Mouse (Mus musculus) thymus, adult 18-20 months (tissue): ENCODE measurements around the gene Rpl12.

Source experiments
- DNase-seq, 2 experiments: peaks; one replicate each; pipeline ENCODE4 v3.0.0; 2022; ENCODE audit warnings: mixed read lengths in 2 of 2

Rpl12 gene

DNA sequence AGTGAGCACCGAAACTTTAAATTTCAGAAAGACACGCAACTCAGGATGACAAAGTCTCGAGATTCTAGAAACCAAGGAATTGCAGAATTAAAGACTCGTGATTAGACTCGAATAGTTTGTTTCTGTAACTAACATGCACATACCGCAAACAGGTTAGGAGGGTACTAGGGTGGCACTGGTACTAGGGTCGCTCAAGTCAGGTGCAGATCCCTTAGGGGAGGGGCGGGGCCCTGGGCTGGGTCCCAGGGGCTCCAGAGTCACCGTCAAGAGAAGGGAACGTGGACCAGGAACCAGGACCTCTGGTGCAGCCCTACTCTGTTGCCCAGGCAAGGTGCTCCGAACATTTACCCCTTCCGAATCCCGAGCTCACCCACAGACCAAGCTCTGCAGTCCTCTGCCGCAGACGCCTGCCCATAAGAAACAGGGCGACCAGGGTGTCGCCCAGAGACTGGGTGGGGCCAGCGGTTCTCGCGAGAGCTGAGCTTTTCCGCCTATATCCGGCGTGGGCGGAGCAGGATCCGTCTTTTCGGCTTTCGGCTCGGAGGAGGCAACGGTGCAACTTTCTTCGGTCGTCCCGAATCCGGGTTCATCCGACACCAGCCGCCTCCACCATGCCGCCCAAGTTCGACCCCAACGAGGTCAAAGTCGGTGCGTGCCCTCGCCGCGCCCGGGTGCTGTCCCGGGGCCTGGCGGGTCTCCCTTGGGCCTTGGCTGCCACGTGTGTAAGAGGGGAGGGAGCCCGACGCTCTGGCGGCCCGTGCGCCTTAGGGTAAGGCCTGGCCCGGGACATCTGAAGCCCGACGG is at the start of gene Rpl12, which contains the start of gene Lrsam1:
Gene Rpl12, plus strand, starts transcription at position 368 of the 804 bp plus-strand sequence.
Gene Lrsam1, minus strand, starts transcription at position 423 of the 804 bp plus-strand sequence.
- peak; percentile 89 to 93 for DNase-seq

DNA sequence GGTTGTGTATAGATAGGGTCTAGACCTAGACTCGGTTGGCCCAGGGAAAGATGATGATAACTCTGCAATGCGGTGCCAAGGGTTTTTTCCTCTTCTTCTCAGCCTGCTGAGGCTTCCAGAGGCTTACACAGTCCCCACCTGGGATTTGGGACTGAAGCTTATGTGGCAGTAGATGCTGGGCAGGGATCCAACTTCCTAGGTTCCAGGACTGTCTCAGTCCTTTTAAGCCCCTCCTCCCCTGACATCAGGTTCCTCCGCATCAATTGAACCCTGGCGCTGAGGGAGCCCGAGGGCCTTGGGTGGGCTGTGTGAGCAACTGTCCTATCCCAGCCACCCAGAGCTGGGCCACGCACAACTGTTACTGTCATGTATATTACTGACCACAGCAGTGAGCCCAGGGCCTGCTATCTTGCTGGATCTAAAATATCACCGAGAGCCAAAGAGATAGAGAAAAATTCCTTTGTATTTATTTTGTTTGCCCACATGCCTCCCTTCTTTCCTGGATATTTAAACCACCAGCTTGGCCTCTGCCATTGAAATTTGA is 49.6 kb upstream of the Rpl12 start:
- no peak for DNase-seq

DNA sequence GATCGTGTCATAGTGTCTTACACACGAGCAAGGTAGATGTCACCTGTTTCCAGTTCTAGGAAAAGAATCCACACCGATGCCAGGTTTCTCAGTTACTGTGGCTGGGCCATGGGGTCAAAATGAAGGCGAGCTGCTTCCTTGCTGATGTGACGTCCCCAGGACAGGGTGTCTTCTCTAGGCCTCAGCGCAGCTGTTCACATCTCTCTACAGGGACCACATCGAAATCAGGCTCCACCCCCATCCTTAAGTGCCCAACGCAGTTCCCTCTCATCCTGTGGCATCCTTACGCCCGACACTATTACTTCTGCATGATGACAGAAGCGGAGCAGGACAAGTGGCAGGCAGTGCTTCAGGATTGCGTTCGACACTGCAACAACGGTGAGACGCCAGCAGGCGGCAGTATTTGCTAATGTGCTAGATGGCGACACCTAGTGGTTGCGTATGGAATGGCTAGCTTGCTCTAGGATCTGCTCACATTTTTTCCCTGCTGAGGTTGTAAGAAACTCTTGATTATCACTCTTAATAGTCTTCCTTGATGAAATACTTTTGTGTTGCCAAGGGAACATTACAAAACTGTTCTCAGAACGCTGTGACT is 49.1 kb upstream of the Rpl12 start:
- DNase-seq = peak; percentile 32 to 47

DNA sequence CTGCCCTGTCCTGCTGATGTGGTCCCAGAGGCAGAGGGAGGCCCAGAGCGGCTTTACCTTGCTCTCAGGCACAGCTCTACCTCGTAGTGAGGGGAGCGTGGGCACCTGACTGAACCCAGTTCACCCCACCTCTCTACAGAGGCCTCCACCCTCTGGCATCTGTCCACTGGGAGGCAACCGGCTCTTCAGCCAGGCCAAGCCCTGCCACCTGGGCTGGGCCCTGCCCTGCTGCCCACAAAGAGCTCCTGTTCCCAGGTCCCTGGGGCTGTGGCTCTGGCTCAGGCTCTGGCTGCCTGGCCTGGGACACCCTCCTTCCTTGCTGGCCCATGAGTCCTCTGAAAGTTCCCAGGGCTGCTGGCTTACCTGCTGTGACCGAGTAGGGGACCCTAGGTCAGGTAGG is 47.0 kb upstream of the Rpl12 start:
- DNase-seq = no peak

DNA sequence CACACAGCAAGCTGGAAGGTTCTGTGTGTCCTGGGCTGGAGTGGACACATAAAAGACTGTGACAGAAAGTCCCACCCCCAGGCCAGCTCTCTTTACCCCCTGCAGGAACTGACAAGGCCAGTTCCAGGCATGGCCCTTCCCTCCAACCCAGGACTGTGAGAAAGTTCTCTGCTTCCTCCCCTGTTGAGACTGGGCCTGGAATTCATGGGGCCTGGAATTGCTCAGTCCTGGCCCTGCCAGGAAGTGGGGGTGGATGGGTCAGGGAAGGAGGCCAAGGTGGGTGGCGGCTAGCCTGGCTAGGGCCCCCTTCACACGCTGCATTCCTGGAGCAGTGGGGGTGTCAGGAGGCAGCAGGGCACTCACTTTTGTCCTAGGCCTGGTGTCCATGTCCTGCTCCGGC is 46.5 kb upstream of the Rpl12 start:
- DNase-seq = no peak

DNA sequence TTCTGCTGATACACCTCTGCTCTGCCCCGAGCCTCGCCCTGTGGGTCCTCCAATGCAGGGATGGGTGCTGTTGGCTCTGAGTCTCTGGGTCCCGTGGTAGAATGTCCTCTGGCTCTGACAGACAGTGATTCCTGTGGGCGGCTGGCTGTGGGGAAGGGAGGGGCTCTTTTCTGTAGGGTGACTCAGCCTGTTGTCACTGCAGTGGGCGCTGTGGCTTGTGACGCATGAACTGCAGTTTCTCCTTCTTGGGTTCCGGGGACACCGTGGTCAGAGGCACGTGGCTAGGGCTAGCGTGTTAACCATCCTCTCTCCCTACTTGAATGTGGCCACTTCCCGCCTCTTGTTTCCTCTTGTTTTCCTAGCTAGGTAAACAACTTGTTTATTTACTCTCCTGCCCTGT is 43.8 kb upstream of the Rpl12 start:
- DNase-seq = no peak

DNA sequence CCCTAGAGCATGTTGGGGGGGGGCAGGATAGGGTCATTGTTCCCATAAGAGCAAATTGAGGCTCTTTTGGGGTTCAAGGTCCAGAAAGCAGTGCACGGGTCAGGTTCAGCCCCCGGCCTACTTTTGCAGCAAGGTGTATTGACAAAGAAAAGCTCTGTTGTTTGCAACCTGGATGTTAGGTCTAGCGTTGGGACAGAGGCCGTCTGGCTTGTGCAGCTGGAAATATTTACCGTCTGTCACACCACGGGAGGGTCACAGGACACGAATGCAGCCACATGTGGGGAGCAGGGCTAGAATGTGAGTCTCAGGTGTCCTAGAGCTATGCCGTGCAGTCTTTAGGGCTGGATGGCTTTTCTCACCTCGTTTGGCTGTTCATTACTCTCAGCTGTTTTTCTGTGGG is 43.0 kb upstream of the Rpl12 start:
- DNase-seq = no peak

DNA sequence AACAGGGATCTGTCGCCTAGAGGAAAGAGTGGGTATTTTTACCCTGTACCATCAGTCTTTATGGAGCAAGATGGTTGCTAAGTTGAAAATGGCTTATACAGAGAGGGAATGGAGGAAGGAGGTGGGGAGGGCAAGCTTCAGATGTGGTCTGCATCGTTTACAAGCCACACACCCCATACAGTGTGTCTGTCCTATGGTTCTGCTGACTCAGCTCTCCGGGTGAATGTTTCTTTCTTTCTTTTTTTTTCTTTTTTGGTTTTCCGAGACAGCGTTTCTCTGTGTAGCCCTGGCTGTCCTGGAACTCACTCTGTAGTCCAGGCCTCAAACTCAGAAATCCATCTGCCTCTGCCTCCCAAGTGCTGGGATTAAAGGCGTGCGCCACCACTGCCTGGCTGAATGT is 40.1 kb upstream of the Rpl12 start:
- DNase-seq = no peak

DNA sequence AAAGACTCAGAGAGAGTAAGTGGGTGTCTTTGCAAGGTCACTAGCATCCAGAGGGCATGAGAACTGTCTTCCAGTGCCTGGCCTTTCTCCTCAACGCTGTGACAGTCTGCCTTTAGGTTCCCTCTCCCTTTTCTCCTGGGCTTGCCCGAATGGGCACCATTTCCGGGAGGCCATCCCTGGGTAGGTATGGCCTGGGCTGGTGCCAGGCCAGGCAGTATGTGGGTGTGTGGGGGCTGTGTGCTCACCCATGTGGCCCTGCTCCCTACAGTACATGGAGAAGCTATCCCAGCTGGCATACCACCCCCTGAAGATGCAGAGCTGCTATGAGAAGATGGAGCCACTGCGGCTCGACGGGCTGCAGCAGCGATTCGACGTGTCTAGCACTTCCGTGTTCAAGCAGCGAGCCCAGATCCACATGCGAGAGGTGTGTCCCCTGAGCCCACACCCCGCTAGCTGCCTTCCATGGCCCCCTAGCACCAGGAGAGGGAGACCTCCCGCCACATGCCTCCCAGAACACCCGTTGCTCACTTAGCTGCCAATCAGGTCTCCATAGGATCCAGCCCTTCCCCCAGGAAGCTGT is 39.5 kb upstream of the Rpl12 start:
- DNase-seq = no peak

DNA sequence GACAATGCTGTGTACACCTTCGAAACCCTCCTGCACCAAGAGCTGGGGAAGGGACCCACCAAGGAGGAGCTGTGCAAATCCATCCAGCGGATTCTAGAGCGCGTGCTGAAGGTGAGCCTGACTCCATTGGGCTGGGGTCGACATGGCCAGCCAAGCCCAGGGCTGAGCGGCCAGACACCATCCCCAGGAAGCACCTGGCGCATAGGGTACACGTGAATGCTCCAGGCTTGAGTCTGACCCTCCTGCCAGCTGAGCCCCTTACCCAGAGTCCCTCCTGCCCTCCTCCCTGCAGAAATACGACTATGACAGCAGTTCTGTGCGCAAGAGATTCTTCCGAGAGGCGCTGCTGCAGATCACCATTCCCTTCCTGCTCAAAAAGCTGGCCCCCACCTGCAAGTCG is 38.8 kb upstream of the Rpl12 start:
- DNase-seq = no peak

DNA sequence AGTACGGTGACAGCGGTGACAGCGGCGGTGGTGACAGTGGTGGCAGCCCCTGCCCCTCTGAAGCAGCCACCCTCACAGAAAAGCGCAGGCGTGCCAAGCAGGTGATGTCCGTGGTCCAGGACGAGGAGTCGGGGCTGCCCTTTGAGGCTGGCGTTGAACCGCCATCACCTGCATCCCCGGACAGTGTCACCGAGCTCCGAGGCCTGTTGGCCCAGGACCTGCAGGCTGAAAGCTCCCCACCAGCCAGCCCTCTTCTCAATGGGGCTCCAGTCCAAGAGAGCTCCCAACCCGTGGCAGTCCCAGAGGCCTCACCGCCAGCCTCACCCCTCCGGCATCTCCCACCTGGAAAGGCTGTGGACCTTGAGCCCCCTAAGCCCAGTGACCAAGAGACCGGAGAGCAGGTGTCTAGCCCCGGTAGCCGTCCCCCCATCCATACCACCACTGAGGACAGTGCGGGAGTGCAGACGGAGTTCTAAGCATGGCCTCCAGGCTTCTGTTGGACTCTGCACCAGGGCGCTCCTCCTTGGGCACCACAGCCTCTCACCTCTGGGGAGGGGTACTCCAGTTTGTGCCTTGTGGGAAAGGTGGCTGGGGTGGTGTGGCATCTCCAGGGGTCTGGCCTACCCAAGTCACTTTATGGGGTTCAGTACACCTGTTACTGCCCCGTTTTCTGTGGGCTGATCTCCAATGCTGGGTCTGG is 37.7 kb upstream of the Rpl12 start:
- no peak for DNase-seq

DNA sequence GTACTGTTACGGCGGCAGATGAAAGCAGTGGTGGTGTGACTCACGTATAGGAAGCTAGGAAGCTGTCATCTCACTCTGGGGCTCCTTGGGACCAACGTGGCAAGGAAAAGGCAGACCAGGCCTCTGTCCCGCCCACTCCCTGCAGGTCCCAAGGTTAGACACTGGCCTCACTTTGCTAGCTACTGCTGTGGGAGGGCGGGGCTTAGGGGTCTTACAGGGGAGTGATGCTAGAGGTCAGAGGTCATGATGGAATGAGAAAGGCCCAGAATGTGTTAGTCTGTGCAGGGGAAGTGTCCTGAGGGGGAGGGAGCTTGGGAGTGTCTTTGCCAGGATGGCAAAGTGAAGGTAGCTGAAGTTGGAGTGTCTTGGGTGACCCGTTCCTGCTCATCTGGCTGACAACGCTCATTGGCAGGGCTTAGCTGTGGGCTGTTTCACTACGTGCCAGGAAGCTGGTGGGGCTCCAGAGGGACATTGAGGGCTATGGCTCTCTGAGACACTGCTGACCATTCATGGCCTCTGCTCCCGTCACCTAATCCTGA is 37.0 kb upstream of the Rpl12 start:
- DNase-seq = no peak

DNA sequence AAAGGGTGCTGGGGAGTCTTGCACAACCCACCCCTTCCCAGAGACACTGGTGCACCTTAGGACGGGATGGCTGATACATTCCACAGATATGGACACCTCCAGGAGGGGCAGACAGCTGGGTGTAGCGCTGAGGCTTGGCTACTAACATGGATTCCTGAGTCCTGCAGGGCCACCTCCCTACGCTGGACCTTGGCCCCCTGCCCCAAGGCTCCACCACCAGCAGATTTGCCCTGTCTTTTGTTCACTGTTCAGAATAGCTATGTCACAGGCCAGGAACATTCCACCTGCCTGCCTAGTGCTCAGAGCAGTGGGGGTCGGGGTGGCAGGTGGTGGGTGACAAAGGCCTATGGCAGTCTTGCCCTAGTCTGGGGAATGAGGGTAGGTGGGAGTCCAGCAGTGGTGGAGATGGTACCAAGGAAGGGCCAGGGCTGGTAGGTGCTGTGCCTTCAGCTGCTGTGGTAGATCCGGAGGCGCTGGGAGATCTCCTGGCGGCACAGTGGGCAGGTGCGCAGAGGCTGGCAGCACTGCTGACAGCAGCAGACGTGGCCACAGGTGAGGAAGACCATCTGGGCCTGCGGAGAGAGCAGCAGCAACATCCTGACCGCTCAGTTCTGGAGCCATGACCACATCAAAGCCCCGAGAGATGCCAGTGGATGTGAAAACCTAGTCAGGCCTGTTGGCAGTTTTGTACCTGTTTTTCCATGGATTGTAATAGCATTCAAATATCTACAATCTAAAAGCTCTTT is 34.9 kb upstream of the Rpl12 start:
- peak; percentile 49 to 63 for DNase-seq

DNA sequence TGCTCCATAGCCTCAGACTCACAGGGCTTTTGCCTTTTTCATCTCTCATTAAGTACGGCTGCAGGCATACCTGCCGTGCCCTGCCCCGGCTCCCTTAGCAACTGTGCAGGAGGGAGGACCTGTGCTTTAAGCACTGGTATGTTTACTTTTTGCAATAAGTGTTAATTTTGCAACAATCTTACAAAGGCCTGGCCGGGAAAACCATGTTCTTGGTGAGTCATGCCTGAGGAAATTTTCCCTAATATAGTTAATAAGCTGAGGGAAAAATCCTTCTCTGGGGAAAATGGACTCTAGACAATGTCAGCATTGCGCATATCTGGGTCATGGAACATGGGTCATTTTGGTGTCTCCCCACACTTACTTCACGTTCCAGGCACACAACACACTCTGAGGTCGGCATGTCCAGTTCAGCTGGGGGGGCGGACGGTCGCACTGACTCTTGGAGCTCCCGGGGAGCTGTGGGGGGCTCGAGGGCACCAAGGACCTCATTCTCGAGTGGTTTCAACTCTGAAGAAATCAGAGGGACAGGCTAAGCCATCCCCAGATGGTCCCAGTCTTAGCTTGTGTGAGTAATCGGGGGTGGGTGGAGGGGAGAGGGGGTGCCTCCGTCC is 33.6 kb upstream of the Rpl12 start:
- DNase-seq = no peak

DNA sequence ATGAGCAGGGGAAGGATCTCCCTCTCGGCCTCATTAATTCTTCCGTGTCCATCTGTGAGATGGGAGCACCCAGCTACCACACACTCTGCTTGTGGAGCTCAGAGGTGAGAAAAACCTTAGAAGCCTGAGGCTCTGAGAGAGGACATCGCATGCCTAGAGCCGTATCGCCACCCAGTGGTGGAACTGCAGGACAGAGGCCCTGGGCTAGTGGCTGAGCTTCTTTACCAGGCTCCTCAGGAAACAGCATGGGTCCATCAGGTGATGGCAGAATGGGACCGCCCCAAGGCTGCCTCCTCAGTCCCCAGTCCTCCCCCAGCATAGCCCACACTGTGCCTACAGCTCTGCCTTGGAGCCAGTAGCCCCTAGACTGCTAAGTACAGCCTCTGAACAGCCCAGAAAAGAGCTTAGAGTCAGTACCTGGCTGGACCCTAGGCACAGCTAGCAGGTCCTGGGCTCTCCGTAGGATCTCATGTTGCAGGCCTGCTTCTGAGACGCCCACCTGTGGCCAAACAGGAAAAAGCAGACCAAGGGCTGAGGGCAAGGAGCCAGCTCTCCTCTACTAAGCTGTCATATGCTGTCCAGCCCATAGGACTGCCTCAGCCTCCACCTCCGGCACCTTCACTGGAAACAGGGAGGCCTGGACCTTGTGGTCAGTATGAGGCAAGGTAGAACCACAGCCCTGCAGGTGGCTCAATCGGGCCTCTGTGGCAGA is 33.0 kb upstream of the Rpl12 start:
- DNase-seq = peak; percentile 44 to 55

DNA sequence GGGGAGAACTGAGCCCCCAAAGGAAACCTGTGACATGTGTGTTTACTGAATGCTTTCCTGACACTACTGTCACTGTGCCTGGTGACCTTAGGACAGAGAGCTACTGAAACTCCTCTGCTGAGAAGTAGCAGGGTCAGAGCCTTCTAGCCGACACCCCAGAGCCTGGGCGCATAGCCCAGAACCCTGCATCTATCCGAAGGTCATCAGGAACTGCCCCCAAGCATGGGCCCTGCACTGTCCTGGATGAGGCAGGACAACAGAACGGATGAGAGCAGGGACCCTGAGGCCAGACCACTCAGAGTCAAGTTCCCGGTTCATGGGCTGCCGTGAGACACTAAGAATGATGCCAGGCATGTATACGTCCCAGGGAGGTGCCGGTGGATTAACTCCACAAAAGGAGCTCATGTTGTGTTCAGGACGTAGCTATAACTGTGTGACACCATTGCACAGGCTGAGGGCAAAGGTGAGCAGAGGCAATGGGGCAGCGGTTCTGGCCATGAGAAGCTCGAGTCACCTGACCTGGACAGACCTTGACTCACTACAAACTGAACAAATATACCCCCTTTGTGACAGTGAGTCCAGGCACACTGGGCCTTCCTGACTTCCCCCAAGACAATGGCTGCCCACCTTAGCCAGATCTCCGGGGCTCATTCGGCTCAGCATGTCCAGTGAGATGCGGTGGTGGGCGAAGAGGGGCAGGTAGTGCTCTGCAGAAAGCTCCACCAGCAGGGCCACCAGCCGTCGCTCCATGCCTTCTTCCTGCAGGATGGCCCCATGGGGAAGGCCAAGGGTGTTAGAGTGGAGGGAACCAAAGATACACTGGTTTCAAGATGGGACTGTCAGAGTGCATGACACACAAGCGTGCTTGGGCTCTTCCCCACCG is 32.2 kb upstream of the Rpl12 start:
- DNase-seq = no peak

DNA sequence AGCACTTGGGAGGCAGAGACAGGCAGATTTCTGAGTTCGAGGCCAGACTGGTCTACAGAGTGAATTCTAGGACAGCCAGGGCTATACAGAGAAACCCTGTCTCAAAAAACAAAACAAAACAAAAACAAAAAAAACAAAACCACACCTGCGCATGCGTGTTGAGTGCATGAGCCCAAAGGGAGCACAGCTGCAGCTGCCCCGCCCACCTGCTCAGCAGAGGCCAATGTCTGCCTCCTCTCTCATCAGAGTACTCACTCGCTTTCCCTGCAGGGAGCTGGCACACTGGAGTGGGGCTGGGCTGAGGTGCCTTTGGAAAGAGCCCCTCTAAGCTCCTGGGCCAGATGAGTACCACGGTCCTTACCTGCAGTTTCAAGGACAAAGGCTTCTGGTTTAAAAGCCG is 29.6 kb upstream of the Rpl12 start:
- DNase-seq = peak; percentile 69 to 78

DNA sequence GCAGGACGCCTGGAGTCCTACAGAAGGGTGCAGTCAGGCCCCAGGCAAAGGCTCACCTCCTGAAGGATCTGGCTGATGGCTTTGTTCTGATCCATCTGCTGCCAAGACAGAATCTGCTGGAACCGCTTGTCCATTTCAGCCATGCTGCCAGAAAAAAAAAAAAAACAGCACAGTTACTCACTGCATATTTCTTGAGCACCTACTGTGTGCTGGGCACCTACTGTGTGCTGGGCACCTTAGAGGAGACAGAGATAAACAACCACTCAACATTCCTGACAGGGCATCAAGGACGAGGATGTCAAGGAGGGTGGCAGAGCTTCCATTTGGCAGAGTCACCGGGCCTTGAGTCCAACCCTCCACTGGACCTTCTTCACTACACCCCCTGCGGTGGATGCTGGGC is 22.6 kb upstream of the Rpl12 start:
- no peak for DNase-seq

DNA sequence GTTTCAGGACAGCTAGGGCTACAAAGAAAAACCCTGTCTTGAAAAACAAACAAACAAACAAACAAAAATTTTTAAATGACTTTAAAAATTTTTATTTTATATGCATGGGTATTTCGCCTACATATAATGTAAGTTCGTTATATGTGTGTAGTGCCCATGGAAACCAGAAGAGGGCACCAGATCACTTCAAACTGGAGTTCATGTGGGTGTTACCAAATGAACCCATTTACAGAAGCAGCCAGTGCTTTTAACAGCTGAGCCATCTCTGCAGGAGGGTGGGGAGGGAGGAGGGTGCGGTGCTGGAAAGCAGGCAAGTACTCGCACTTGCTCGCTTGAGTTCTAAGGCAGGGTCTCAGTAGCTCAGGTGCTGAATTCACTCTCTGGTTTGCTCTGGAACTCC is 21.9 kb upstream of the Rpl12 start:
- no peak for DNase-seq

DNA sequence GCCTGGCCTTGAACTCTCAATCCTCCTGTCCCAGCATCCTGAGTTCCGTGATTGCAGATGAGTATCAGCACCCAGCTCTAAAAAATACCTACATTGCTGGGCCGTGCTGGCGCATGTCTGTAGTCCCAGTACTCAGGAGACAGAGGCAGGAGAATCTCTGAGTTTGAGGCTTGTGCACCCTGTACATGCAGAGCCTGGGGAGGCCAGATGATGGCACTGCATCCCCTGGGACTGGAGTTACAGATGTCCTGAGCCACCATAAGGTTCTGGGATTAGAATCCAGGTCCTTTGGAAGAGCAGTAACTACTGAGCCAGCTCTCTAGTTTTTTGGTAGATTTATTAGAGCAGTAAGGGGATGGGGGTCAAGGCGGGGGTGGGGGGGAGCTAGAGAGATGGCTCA is 20.9 kb upstream of the Rpl12 start:
- no peak for DNase-seq
